Mouse (Mus musculus) induced T-regulatory cell, adult 2 months (primary cell): ENCODE results near the gene Kansl1.

Experiments
- DNase-seq: peaks from one replicate; pipeline ENCODE4 v3.0.0-alpha.2; 2012; ENCODE audit warnings: low read depth

Kansl1 gene

DNA sequence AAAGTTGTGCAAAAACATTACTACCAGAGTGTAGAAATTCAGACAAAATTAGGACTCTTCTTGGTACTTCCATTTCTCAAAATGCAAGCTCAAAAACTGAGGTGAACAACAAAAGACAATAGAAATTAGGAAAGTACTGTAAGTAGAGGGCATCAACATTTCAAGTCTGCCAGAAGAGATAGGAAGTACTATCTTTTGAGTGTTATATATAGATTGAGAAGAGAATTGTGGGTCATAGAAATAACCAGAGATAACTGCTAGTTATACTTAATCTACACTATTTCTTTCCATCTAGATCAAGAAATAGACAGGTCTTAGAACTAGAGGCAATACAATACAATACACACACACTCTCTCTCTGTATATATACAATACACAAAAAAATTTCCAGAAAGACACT is 30.2 kb downstream of the Kansl1 start:
- no peak for DNase-seq

DNA sequence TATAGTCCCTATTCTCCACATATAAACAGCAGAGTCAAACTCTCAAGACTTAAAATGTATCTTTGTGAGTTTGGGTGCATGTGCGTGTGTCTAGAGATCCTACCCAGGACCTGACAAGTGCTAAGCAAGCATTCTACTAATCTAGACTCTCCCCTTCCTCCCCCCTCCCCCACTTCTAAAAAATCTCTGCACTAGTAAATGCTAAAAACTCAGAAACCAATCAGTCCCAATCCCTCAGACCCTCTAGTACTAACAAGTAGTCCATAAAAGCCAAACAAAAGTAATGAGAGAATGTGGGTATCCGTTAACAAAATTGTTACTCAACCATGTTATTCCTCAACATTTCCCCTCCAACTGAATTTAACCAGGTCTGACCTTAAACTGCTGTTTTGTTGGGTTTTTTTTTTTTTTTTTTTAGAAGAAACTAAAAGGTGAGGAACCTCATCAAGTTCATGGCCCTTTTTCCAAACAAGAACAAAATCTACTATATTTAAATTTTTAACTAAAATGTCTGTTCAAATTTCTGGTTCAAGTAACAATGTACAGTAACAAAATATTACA is 32.2 kb downstream of the Kansl1 start:
- no peak for DNase-seq

DNA sequence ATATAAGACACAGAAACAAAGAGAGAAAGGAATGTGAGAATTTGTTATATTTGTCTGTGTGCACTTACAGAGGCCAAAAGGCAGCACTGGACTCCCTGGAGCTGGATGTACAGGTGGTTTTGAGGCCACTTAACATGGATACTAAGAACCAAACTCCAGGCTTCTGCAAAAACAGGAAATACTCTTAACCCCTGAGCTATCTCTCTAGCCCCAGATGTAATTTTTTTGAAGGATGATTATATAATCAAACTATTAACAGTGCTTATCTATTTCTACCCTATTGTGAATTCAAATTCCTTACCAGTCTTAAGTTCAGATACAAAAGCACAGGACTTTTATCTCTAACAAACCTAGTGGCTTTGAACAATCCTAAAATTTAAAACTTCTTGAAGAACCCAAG is 32.9 kb downstream of the Kansl1 start:
- DNase-seq: no peak

DNA sequence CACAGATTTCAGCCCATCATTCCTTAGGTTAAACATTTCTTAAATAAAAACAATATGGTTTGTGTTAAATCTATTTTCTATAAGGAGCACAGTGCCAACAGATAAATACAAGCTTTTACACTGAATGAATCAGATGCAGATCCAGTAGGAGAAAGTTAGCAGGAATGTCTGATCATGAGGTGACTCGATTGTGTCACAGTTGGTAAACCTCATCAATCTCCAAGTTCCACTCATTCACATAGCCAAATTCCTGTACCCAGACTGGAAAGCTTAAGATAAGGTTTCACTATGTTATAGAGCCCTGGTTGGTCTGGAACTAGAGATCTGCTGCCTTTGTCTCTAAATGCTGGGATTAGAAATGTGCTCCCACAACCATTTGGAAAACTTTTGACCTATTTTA is 33.5 kb downstream of the Kansl1 start:
- DNase-seq: no peak

DNA sequence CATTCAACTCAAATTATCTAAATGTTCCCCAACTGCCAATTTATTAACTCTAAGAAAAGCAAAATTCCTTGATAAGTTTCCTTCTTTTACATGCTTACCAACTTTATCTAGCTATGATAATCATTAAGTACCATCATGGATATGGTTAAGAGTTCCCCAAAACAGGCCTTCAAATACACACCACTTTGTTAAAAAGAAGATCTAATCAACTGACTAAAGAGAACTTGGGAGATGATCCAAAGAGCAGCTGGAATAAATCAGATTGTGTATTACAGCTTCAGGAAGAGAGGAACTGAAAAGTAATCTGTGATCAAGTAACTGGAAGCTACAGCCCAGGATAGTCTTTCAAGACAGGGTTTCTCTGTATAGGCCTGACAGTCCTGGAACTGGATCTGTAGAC is 36.4 kb downstream of the Kansl1 start:
- no peak for DNase-seq

DNA sequence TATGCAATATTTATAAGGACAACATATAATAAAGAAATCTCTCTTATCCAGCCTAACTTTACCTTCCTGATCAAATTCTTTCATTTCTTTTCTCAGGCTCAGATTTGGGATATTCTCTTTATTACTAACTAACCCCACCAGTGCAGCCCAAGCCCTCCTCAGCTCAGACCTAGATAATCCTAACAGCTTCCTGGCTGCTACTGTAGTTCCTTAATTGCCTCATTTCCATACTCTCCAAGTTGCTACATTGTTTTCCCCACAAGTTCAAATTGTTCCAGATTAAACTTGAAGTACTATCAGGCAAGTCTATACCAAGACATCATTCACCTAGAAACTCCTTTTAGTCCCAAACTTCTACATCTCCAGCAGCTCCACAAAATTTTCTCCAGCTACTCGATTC is 36.9 kb downstream of the Kansl1 start:
- no peak for DNase-seq

DNA sequence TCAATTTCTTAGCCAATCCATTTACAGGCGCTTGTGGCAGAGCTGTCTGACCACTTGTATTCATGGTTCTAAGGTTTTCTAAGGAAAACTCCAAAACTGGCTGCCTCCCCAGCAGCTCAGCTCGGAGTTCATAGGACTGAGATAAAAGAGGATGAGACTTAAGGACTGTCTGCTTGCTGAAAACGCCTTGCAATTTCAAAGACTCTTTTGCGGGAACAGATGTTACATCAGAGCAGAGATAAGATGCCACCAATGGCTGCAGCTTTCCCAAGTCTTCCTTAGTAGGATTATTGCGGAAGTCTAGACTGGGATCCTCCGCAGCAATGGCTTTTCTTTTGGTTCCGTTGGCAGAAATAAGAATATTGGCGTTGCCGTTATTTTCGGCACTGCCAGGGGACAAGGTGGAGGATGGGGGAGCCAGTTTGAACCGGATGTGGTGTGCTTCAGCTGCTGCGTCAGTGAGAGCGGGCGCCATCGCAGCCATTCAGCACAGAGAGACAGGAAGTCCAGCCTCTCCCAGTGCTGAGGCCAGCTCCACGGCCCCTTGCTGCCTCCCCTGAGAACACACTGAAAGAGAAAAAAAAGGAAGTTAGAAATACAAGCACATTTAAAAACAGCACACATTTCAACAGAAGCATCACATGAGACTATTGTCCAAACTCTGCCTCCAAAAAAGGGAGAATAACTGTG is 43.8 kb downstream of the Kansl1 start:
- peak; percentile 91 for DNase-seq

DNA sequence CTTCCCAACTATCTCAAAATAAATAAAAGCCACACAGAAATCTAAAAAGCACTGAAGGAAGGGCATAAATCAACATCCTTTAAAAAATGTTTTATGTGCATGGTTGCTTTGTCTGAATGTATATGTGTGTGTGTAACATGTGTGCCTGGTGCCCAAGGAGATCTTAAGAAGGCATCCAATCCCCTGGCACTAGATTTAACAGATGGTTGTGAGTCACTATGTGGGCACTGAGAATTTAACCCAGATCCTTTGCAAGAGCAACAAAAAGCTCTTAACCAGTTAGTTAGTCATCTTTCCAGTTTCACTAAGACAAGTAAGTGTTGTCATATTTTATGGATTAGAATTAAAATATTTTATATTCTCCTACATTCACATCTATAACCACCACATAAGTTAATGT is 56.4 kb downstream of the Kansl1 start:
- DNase-seq: no peak

DNA sequence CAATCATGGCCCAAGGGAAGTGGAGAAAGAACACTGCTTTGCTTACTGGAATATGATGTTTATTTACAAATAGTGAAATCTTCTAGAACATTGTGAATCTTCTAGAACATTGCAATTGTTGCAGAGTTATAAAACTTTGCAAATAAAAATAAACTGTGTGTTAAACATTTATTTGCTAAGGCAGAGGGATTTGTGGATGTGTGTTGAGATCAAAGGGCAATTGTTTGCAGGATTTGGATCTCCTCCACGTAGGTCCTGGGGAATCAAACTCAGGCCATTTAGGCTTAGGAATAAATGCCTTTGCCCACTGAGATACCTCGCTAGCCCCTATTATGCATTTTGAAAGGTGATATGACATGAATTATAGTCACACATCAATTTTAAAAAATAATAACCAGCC is 61.3 kb downstream of the Kansl1 start:
- no peak for DNase-seq

DNA sequence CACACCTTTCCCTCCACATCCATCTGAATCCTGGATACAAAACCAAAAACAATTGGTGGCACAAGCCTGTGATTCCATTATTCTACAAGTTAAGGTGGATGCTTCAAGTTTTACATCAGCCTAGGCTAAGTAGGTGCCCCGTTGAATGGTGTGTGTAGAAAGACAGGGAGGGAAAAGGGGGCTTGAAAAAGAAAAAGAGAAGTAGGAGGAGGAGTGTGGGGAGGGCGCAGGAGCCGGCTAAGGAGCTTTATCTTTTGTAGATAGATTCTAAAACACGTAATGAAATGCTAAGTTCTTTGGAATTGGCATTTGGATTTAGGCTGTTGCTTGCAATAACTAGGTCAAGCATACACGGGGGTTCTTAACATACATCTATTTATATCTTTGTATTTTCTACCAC is 67.7 kb downstream of the Kansl1 start:
- DNase-seq: no peak

DNA sequence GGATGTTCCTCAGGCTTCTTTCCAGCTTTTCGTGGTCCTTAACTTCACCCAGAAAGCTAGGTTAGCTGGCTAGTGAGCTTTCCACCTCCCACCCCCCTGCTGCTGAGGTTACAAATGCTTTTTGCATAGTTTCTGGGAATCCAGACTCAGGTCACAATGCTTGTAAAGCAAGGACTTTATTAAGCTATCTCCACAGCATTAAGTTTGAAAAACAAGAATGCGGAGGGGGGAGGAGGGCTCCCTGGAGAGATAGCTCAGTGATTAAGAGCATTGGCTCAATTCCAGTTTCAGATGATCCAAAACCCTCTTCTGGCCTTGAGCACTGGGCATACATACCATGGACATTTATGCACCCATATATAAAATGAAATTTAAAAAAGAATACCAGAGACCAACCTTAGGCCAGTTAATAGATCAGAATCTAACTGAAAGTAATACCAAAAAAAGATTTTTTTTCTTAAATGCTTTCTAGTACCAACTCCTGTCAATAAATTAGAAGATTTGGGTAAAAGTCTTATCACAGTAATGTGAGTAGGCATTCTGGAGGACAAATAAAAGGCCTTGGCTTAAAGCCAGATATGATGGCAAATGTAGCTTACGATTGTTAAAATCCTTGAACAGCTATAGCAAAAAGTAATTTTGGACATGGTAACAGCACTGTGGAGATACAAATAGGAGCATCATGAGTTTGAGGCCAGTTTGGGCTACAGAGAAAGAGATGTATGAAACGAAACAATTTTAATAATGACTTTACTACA is 69.0 kb downstream of the Kansl1 start:
- no peak for DNase-seq

DNA sequence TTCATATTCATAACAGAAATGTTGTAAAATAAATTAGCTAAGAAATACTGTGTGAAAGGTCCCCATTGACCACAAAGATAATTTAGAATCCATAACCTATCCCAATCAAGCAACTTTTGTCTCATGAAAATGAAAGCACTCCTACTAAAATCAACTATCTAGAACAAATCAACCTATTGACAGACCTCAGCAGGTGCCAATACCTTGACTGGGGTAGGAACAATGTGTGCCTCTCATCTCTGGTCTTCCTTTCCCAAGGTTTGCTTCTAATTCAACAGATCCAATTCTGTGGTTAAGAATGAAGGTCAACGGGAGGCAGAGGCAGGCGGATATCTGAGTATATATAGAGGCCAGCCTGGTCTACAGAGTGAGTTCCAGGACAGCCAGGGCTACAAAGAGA is 73.0 kb downstream of the Kansl1 start:
- DNase-seq: no peak

DNA sequence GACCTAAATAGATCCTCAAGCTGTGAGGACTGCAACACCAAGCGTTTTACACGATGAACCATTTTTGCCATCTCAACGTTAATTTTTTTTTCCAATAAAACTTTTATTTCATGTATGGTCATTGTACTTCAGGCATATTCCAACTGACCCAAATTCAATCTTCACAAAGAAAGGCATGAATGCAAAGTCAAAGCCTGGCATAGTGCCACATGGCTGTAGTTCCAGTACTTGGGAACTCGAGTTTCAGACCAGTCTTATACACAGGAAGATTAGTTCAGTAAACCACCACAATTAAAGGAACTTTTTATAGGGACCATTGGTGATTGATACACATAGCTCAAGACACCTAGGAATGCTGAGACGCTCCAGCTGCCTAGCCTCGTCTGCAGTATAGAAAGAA is 75.5 kb downstream of the Kansl1 start:
- DNase-seq: no peak

DNA sequence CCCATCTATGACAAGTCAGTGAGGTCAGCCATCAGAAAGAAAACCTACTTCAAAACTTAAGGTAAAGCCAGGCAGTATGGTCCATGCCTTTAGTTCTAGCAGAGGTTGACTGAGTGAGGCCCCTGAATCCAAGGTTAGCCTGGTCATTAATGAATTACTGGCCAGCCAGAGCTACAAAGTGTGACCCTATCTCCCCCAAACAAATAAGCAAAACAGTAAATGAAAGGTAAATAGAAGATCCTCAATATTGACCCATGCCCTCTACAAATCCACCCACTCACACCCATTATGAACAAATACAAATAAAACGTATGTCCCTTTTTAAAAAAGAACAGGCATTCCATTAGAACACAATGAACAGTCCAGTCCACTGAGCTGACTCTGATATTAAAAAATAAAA is 76.5 kb downstream of the Kansl1 start:
- DNase-seq: no peak

DNA sequence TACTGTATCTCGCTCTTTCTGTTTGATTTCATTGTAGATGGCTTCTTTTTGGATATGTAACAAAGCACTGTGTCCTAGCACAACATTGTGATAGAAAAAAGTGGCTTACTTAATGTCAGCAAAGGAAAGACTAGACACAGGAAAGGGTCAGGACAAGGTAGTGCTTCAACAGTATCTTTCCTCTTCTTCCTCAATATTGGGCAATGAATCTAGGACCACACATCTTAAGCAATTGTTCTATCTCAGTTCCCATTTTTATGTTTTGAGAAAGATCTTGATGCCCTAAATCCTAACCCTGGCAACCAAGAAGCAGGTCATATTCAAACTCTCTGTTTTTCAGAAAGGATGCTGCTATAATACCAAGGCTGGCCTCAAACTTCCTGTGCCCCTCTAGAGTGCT is 81.4 kb downstream of the Kansl1 start:
- DNase-seq: no peak

DNA sequence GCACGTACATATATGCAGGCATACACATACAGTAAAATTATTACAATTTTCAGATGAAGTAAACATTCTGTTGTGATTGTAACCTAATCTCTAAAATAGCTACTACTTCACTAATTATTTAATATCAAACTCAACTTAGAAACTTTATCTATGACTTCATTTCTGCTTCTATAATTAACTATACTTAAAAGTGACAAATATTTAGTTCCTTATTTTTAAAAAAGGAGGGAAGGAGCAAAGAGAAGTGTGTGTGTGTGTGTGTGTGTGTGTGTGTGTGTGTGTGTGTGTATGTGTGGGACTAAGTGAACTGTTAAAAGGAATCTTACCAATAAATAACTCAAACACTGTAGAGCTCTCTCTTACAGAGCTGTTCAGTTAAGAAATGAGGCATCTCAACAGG is 82.1 kb downstream of the Kansl1 start:
- no peak for DNase-seq

DNA sequence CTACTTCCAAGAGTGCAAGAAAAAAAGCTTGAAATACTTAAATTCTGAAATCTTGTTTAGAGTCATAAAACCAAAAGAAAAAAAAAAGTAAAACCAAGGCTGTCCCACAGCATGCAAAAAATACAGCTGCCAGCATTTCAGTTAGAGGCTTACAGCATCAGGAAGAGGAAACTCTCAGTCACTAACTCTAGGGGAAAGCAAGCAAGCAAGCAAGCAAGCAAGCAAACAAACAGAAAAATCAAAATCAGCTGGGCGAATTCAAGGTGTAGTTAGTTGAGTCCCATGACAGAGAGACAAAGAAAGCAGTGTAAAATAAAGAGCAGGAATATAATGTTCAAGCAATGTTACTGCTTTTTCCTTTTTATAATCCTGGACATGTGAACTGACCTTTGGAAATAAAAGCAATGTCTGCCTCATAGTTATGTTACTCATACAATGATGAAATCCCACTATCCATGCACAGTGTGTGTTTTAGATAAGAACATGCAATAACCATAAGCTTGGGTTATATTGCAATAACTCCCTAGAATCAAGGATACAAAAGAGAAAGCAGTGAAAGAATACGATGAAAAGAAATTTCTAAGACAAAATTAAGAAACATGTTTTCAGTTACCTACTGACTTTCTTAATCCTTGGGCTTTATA is 85.4 kb downstream of the Kansl1 start:
- peak; percentile 34 for DNase-seq

DNA sequence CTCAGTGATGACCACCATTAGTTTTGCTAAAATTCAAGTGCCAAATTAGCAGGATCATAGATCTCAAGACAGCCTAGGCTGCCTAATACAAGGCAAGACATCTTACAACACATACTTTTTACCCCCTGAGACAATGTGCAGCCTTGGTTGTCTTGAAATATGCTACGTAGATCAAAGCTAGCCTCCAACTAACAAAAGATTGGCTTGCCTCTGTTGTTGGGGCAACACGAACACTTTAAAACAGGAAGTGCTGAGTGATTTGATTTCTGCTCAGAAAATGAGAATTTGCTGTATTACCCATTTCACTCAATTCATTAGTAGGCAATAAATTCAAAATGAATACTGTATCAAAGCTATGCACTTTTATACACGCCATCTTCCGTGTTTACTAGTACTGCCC is 86.8 kb downstream of the Kansl1 start:
- peak; percentile 49 for DNase-seq

DNA sequence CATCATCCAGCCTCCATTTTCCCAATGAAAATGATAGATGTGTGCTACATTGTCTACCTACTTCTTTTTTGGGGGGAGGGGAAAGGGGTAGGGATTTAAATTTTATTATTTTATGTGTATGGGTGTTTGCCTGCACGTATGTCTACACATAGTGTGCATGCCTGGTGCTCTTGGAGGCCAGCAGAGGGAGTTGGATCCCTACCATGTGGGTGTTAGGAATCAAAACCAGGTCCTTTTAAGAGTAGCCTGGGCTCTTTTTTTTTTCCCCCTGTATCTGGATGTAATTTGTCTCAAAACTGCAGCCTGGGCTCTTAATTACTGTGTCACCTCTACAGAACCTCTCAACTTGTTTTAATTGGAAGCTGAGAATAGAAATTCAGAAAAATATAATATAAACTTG is 89.0 kb downstream of the Kansl1 start:
- peak; percentile 47 for DNase-seq

DNA sequence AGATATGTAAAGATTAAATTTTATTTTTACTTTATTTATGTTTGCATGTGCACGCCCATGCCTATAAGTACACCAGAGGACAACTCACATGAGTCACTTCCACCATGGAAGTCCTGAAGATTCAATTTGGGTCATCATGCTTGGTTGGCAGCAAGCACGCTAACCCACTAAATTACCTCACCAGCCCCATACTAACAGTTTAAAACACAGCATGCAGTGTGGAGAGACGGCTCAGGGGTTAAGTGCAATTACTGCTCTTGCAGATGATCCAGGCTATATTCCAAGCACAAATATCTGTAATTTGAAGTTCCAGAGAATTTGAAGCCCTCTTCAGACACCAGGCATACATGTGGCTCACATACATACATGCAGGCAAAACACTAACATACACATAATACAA is 92.4 kb downstream of the Kansl1 start:
- DNase-seq: no peak

DNA sequence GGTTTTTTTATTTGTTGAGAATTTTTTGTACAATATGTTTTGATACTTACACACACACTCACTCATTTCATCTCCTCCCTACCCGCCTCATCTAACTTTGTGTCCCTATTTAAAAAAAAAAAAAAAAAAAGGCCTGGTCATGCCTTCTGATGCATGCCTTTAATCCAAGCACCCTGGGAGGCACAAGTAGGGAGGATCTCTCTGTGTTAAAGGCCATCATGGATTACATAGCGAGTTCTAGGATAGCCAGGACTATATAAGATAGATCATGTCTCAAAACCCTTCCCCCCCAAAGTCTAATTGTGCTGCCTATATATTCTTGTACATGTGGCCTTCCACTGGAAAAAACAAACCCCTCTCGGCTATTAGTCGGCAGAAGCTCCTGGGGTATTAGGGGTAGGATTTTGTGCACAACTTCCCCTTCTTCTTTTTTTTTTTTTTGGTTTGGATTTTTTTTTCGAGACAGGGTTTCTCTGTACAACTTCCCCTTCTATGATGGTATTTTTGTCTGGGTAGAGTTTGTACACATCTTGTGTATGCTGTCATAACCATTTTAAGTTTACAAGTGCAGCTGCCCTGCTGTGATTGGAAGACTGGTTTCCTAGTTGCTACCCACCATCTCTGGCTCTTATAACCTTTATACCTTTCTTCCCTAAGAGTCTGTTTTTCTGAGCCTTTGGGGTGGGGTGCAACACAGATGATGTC is 101.0 kb downstream of the Kansl1 start:
- no peak for DNase-seq

DNA sequence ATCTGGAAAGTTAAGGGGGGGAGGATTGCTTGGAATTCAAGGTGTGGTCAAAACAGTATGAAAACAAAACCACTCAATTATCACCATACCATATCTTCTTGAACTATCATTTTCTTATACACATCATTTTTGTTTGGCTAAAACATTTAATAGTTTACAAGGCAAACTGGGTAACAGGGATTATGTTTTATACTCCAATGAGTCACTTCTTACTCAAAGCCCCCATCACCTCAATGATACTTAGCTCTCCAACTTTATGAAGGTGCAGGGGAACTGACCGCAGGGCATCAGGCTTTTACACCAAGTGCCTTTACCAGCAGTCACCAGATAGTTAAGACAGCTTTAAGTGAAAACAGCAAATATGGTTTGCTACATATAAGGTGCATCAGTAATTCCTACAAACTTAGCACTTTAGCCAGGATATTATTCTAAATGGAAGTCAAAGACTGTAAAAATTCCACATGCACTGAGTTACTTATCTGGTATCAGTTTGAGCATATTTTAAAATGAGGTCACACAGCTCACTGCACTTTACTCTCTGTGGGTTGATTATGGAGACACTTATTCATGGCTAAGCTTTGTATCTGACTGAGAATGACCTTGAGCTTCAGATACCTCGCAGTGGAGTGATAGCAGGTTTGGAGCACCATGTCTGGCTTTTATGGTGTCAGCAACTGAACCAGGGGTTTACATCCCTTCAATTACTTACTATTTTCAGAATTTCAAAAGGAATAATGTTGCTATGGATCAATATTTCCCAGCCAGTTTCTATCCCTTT is 104.6 kb downstream of the Kansl1 start:
- DNase-seq: no peak
